Mouse (Mus musculus): ENCODE results near the gene Hdac5. TPM values are rescaled to one million over a fixed set of nuclear protein-coding genes. Genes with fewer than 3 reads are reported as not detected.
A peak's percentile ranks its signal among the peaks of the same experiment; 100 is the strongest.

Hdac5 gene
- total RNA-seq (2012; rRNA removed), result 9.1 and 10.4 TPM in 2 replicates
- polyA plus RNA-seq (2012; ENCODE audit: insufficient read depth in 1 of 2, insufficient read length in 2 of 2, low read depth in 1 of 2, low replicate concordance in 2 of 2, missing spikeins in 1 of 2), result 10 to 100 TPM in 1 of 2 experiments, not detected in 1; 29.3 TPM

DNA sequence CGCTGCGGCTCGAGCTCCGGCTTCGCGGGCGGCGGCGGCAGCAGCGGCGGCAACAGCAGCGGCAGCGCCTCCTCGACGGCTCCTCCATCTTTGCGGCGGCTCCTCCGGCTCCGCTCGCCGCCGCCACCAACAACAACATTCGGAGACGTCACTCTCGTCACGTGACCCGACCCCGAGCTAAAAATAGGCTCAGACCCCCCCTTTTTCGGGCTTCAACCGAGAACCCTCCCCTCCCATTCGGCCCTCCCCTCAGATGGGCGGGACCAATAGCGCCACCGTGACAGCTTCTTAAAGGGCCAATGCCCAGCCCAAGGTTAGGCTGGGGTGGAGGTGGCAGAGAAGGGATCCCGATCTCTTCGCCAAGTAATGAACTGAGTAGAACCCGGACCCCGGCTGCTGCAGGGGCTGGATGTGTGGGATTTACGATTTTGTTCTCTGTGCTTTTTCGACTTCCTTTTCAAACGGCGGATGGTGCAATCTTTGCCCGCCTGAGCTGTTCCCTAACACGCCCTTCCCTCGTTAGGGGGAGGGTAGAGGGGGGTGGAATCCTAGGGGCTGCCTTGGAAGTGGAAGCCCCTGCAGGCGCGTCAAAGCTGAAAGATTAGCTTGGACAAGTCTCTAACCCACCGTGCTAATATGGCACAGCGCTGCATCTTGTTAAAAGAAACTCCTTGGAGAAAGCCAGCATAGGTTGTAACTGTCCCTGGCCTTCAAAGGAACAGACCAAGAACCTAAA lies at the start of gene Hdac5:
TSS of gene Hdac5 (minus strand) at position 161 of the 736 bp plus-strand sequence.
- peaks cover 0 to 6% of the 10 kb centered on the region in 2 experiments; a peak in 1 of 4 replicates for H3K27me3 ChIP-seq (ENCODE audit: control insufficient read depth in 1 of 2, insufficient read depth in 2 of 2, low read length in 2 of 2)
- H3K36me3 ChIP-seq (ENCODE audit: control insufficient read depth in 1 of 2, insufficient read depth in 2 of 2, low read length in 2 of 2), result peaks cover 0 to 5% of the 10 kb centered on the region in 2 experiments; a peak in 2 of 4 replicates
- H3K4me3 ChIP-seq (ENCODE audit: control insufficient read depth in 1 of 2, insufficient read depth in 1 of 2, low read depth in 2 of 2, low read length in 2 of 2), result peak within 1 kb of the TSS; percentile 63 to 92
- peak within 1 kb of the TSS; percentile 74 for H3K27ac ChIP-seq (ENCODE audit: control insufficient read depth, low read depth, low read length)
- H3K9ac ChIP-seq (ENCODE audit: control insufficient read depth, low read depth, low read length, poor library complexity, severe bottlenecking), result peak within 1 kb of the TSS; percentile 74
- peaks cover 16 to 26% of the 10 kb centered on the region in 2 experiments for H3K4me1 ChIP-seq (ENCODE audit: control insufficient read depth in 1 of 2, insufficient read depth in 2 of 2, low read length in 2 of 2)
- peak; percentile 99 for DNase-seq (ENCODE audit: low read depth, low spot score)
- H3K79me2 ChIP-seq (ENCODE audit: control insufficient read depth, insufficient read depth, low read length, poor library complexity), result no peaks in the 10 kb centered on the region; the same call in 1 of the 2 replicates
- H3K9me3 ChIP-seq (replicated peaks; ENCODE audit: insufficient read depth, low read length), result no peaks in the 10 kb centered on the region
- TF ChIP-seq ETS1 (IDR thresholded peaks at IDR 0.05; ENCODE audit: low read depth, low read length), result peak; percentile 95
- TF ChIP-seq USF1 (IDR thresholded peaks at IDR 0.05; ENCODE audit: low read depth, low read length), result peak; percentile 99
- no peak for TF ChIP-seq JUND (IDR thresholded peaks at IDR 0.05; ENCODE audit: low read depth, low read length)
- TF ChIP-seq NELFE (IDR thresholded peaks at IDR 0.05; ENCODE audit: low read depth, low read length), result peak; percentile 39; the same call in 1 of the 2 replicates
- TF ChIP-seq SMC3 (IDR thresholded peaks at IDR 0.05; ENCODE audit: low read depth, low read length), result no peak
- TF ChIP-seq ZC3H11A (IDR thresholded peaks at IDR 0.05; ENCODE audit: low read depth, low read length), result 0 out of 2 replicates have a peak, but pooled peaks have one; percentile 14
- TF ChIP-seq POLR2AphosphoS5 (IDR thresholded peaks at IDR 0.05; ENCODE audit: borderline replicate concordance, low read depth, low read length), result no peak
- no peak for TF ChIP-seq TBP (IDR thresholded peaks at IDR 0.05; ENCODE audit: low read depth, low read length)
- TF ChIP-seq MYB (IDR thresholded peaks at IDR 0.05; ENCODE audit: low read depth, low read length), result no peak
- no peak; the same call in 1 of the 2 replicates for TF ChIP-seq ZMIZ1 (IDR thresholded peaks at IDR 0.05; ENCODE audit: low read depth, low read length)
- TF ChIP-seq NRF1 (IDR thresholded peaks at IDR 0.05; ENCODE audit: insufficient read depth, low read depth, low read length, poor library complexity, severe bottlenecking), result no peak
- TF ChIP-seq POLR2A (IDR thresholded peaks at IDR 0.05; ENCODE audit: control insufficient read depth in 1 of 2, insufficient read depth in 1 of 2, low read depth in 1 of 2, low read length in 2 of 2, poor library complexity in 1 of 2), result peak; percentile 55 to 61; a peak in 3 of 4 replicates
- peak; percentile 81 for TF ChIP-seq HCFC1 (IDR thresholded peaks at IDR 0.05; ENCODE audit: low read depth, low read length)
- no peak for TF ChIP-seq ZNF384 (IDR thresholded peaks at IDR 0.05; ENCODE audit: low read depth, low read length)
- TF ChIP-seq SIN3A (IDR thresholded peaks at IDR 0.05; ENCODE audit: low read length), result peak; percentile 97
- TF ChIP-seq ZKSCAN1 (IDR thresholded peaks at IDR 0.05; ENCODE audit: low read depth, low read length), result no peak
- TF ChIP-seq MXI1 (IDR thresholded peaks at IDR 0.05; ENCODE audit: low read depth, low read length), result peak; percentile 75
- no peak for TF ChIP-seq TAL1 (IDR thresholded peaks at IDR 0.05; ENCODE audit: low read length)
- peak; percentile 82 to 96 for TF ChIP-seq USF2 (IDR thresholded peaks at IDR 0.05; ENCODE audit: borderline replicate concordance in 1 of 2, insufficient read depth in 1 of 2, low read depth in 1 of 2, low read length in 2 of 2)
- peak; percentile 52; the same call in 1 of the 2 replicates for TF ChIP-seq GABPA (IDR thresholded peaks at IDR 0.05; ENCODE audit: low read depth, low read length)
- peak; percentile 26; the same call in 1 of the 2 replicates for TF ChIP-seq ELF1 (IDR thresholded peaks at IDR 0.05; ENCODE audit: low read depth, low read length)
- TF ChIP-seq UBTF (IDR thresholded peaks at IDR 0.05; ENCODE audit: borderline replicate concordance, insufficient read depth, low read depth, low read length), result no peak
- TF ChIP-seq RAD21 (IDR thresholded peaks at IDR 0.05; ENCODE audit: low read depth, low read length), result no peak
- TF ChIP-seq MYC (IDR thresholded peaks at IDR 0.05; ENCODE audit: low read depth, low read length), result no peak; the same call in 1 of the 2 replicates
- peak; percentile 92 for TF ChIP-seq MAZ (IDR thresholded peaks at IDR 0.05; ENCODE audit: low read depth, low read length)
- TF ChIP-seq GATA1 (IDR thresholded peaks at IDR 0.05; ENCODE audit: low read depth, low read length), result no peak
- peak; percentile 100 for TF ChIP-seq MEF2A (IDR thresholded peaks at IDR 0.05; ENCODE audit: extremely low read depth, insufficient replicate concordance, low read depth, low read length, poor library complexity, severe bottlenecking)
- peak; percentile 95 for TF ChIP-seq BHLHE40 (IDR thresholded peaks at IDR 0.05; ENCODE audit: borderline replicate concordance, low read depth, low read length)
- TF ChIP-seq MAFK (IDR thresholded peaks at IDR 0.05; ENCODE audit: borderline replicate concordance, low read depth, low read length), result peak; percentile 22; the same call in 1 of the 2 replicates
- TF ChIP-seq RCOR1 (IDR thresholded peaks at IDR 0.05; ENCODE audit: low read depth, low read length), result peak; percentile 35; the same call in 1 of the 2 replicates
- TF ChIP-seq CHD1 (IDR thresholded peaks at IDR 0.05; ENCODE audit: low read depth, low read length), result 0 out of 2 replicates have a peak, but pooled peaks have one; percentile 49
- TF ChIP-seq CTCF (IDR thresholded peaks at IDR 0.05 in 2 of 3, conservative IDR thresholded peaks at IDR 0.05 in 1 of 3; ENCODE audit: control insufficient read depth in 1 of 3, insufficient read depth in 1 of 3, low read depth in 2 of 3, low read length in 3 of 3, poor library complexity in 1 of 3, severe bottlenecking in 1 of 3), result no peak
- TF ChIP-seq E2F4 (IDR thresholded peaks at IDR 0.05; ENCODE audit: borderline replicate concordance, low read depth, low read length), result no peak; the same call in 1 of the 2 replicates
- peak; percentile 94 for TF ChIP-seq MAX (IDR thresholded peaks at IDR 0.05; ENCODE audit: low read length)
